Mouse (Mus musculus): ENCODE measurements around the gene Hpf1. TPM values are rescaled to one million over a fixed set of nuclear protein-coding genes. Genes with fewer than 3 reads are reported as not detected.

Hpf1 gene
- polyA plus RNA-seq, 1 experiment = 1.2 TPM

DNA sequence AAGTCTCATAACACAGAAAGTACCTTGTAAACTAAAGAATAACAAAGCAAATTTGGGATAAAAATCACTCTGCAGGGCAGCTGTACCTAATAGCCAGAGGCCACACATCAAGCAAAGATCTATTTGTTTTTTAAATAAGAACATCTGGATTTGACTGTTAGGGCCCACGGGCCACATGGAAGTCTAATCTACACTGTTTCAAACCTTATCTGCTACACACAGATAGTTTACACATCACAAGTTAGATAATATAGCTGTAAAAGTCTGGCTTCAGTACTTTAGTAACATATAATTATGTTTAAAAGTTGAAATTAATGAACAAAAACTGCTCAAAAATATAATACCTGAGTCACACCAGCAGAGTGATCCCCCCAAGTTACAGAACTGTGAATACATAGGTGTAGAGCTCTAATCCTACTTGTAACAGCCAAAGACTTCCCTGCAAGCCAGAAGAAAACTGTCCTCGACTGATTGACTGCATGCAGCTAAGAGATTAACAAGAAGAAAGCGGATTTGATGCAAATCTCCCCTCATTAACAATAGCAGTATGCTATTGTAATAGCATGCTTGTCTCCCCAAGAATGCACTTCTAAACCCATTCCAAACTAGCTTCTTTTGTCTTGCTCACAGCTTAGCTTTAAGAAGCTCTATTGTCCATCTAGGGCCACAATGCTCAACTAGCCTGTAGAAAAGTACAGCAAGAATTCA, 48.7 kb downstream of the Hpf1 start:
- Histone ChIP-seq H3K36me3 (ENCODE audit: control insufficient read depth, insufficient read depth, low read length) (peaks cover 12% of the 10 kb centered on the region), H3K27me3 (ENCODE audit: control insufficient read depth, insufficient read depth, low read length) (no peaks in the 10 kb centered on the region), H3K27ac (ENCODE audit: insufficient read depth, low read depth, low read length) (no peak overlapping the region), H3K4me3 (ENCODE audit: low read depth, low read length) (no peak overlapping the region), H3K4me1 (ENCODE audit: control insufficient read depth, insufficient read depth, insufficient read length, low read length) (no peaks in the 10 kb centered on the region)
- TF ChIP-seq POLR2A (IDR thresholded peaks at IDR 0.05; ENCODE audit: low read depth, low read length) = no peak
- no peak for TF ChIP-seq CTCF (IDR thresholded peaks at IDR 0.05; ENCODE audit: extremely low read depth, insufficient read length, insufficient replicate concordance, low read depth, low read length)
- 50% methylated on average over 3 of the region's 3 CpGs for WGBS

DNA sequence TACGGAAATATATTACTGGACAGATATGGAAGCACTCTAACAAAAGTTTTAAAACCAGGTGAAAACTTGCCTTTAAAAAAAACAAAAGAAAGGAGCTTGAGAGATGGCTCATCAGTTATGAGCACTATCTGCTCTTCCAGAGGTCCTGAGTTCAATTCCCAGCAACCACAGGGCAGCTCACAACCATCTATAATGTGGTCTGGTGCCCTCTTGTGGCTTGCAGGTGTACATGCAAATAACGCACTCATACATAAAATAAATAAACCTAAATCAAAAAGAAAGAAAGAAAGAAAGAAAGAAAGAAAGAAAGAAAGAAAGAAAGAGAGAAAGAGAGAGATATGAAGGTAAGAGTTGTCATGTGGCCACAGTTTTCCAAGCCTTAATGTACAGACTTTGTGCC, 52.6 kb downstream of the Hpf1 start:
- H3K4me1 ChIP-seq (ENCODE audit: control insufficient read depth, insufficient read depth, insufficient read length, low read length) = no peaks in the 10 kb centered on the region
- no peaks in the 10 kb centered on the region for H3K27me3 ChIP-seq (ENCODE audit: control insufficient read depth, insufficient read depth, low read length)
- over 99% methylated on average over 2 of the region's 2 CpGs for WGBS
- H3K36me3 ChIP-seq (ENCODE audit: control insufficient read depth, insufficient read depth, low read length) = peaks cover 4% of the 10 kb centered on the region; the same call in 1 of the 2 replicates
- TF ChIP-seq POLR2A (IDR thresholded peaks at IDR 0.05; ENCODE audit: low read depth, low read length) (no peak), CTCF (IDR thresholded peaks at IDR 0.05; ENCODE audit: extremely low read depth, insufficient read length, insufficient replicate concordance, low read depth, low read length) (peak; percentile 25; the same call in 1 of the 2 replicates)
- H3K4me3 ChIP-seq (ENCODE audit: low read depth, low read length) = no peak overlapping the region
- no peak overlapping the region for H3K27ac ChIP-seq (ENCODE audit: insufficient read depth, low read depth, low read length)

DNA sequence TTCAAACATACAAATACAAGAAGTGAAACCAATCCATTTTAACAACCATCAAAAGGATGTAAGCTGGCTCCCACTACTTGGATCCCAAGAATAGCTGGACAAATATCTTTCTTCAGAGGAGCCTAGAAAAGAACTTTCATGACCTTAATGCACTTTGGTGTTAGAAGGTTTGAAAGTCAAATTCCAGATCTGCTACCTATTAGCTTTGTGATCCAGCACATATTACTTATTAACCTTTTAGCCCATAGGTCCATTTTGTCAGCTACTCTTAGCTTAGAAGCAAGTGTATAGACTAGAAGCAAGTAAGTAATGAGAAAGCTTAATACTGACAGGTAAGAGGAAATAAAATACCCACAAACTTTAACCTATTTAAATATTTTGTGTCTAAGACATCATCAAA, 57.3 kb downstream of the Hpf1 start:
- Histone ChIP-seq H3K4me3 (ENCODE audit: low read depth, low read length) (no peak overlapping the region), H3K4me1 (ENCODE audit: control insufficient read depth, insufficient read depth, insufficient read length, low read length) (peaks cover 8% of the 10 kb centered on the region; the same call in 1 of the 2 replicates), H3K27ac (ENCODE audit: insufficient read depth, low read depth, low read length) (no peak overlapping the region), H3K27me3 (ENCODE audit: control insufficient read depth, insufficient read depth, low read length) (no peaks in the 10 kb centered on the region), H3K36me3 (ENCODE audit: control insufficient read depth, insufficient read depth, low read length) (0 out of 2 replicates have a peak, but pooled peaks cover 1% of the 10 kb centered on the region)
- TF ChIP-seq CTCF (IDR thresholded peaks at IDR 0.05; ENCODE audit: extremely low read depth, insufficient read length, insufficient replicate concordance, low read depth, low read length) = no peak
- TF ChIP-seq POLR2A (IDR thresholded peaks at IDR 0.05; ENCODE audit: low read depth, low read length) = no peak

DNA sequence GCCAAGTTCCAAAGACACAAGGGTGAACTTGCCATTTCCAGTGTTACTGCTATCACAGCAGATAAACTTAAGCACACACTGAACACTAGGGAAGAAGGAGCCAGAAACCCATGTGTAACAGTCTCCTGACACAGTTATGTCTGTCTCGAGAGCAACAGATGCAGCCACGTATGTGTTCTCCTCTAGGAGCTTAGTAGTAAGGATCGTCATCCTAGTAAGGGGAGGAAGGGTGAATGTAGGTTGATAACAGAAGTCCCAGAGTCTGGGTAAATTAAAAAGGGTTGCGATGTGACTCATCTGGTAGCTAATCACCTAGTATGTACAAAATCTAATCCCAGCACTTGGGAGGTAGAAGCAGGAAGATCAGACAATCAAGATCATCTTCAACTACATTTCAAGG, 59.6 kb downstream of the Hpf1 start:
- H3K27ac ChIP-seq (ENCODE audit: insufficient read depth, low read depth, low read length) = peak overlapping the region; percentile 55

DNA sequence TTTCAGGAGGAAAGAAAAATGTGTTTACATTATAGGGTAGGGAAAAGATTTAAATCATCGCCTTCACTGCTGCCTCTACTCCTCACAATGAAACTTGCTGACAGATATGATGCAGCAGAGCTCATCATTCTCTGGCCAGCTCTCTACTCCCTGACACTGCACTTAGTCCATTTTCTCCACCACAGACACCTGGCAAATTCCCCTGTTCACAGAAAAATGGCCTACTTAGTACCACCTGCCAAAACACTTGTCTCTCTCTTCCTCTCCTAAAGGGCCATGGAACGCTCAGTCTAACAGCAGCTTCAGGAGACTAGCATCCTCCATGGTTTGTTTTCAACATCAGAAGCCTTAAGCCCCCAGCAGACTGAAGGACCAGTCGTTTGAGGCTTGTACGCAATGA, 61.1 kb downstream of the Hpf1 start:
- Histone ChIP-seq H3K4me3 (ENCODE audit: low read depth, low read length) (no peak overlapping the region), H3K27me3 (ENCODE audit: control insufficient read depth, insufficient read depth, low read length) (no peaks in the 10 kb centered on the region), H3K4me1 (ENCODE audit: control insufficient read depth, insufficient read depth, insufficient read length, low read length) (peaks cover 14% of the 10 kb centered on the region; the same call in 1 of the 2 replicates), H3K36me3 (ENCODE audit: control insufficient read depth, insufficient read depth, low read length) (0 out of 2 replicates have a peak, but pooled peaks cover 1% of the 10 kb centered on the region), H3K27ac (ENCODE audit: insufficient read depth, low read depth, low read length) (no peak overlapping the region)
- TF ChIP-seq POLR2A (IDR thresholded peaks at IDR 0.05; ENCODE audit: low read depth, low read length) = no peak
- TF ChIP-seq CTCF (IDR thresholded peaks at IDR 0.05; ENCODE audit: extremely low read depth, insufficient read length, insufficient replicate concordance, low read depth, low read length) = no peak
- WGBS = 86% methylated on average over 4 of the region's 4 CpGs

More for the DNA sequence above, 59.6 kb downstream of the Hpf1 start:
- WGBS = 28% methylated on average over 4 of the region's 4 CpGs
- Histone ChIP-seq H3K4me3 (ENCODE audit: low read depth, low read length) (no peak overlapping the region), H3K4me1 (ENCODE audit: control insufficient read depth, insufficient read depth, insufficient read length, low read length) (peaks cover 11% of the 10 kb centered on the region; the same call in 1 of the 2 replicates), H3K27me3 (ENCODE audit: control insufficient read depth, insufficient read depth, low read length) (no peaks in the 10 kb centered on the region), H3K36me3 (ENCODE audit: control insufficient read depth, insufficient read depth, low read length) (0 out of 2 replicates have a peak, but pooled peaks cover 1% of the 10 kb centered on the region)
- TF ChIP-seq POLR2A (IDR thresholded peaks at IDR 0.05; ENCODE audit: low read depth, low read length) (no peak), CTCF (IDR thresholded peaks at IDR 0.05; ENCODE audit: extremely low read depth, insufficient read length, insufficient replicate concordance, low read depth, low read length) (no peak)

- TF ChIP-seq POLR2A (IDR thresholded peaks at IDR 0.05; ENCODE audit: low read depth, low read length) (no peak), CTCF (IDR thresholded peaks at IDR 0.05; ENCODE audit: extremely low read depth, insufficient read length, insufficient replicate concordance, low read depth, low read length) (no peak)
- Histone ChIP-seq H3K4me1 (ENCODE audit: control insufficient read depth, insufficient read depth, insufficient read length, low read length) (peaks cover 14% of the 10 kb centered on the region; the same call in 1 of the 2 replicates), H3K27ac (ENCODE audit: insufficient read depth, low read depth, low read length) (no peak overlapping the region), H3K36me3 (ENCODE audit: control insufficient read depth, insufficient read depth, low read length) (0 out of 2 replicates have a peak, but pooled peaks cover 1% of the 10 kb centered on the region), H3K4me3 (ENCODE audit: low read depth, low read length) (no peak overlapping the region), H3K27me3 (ENCODE audit: control insufficient read depth, insufficient read depth, low read length) (no peaks in the 10 kb centered on the region)
- 100% methylated on average over 1 of the region's 1 CpGs for WGBS
Measured at GRCm38 (mm10) chr8:60951757-60952156, 61.5 kb downstream of the Hpf1 start.

DNA sequence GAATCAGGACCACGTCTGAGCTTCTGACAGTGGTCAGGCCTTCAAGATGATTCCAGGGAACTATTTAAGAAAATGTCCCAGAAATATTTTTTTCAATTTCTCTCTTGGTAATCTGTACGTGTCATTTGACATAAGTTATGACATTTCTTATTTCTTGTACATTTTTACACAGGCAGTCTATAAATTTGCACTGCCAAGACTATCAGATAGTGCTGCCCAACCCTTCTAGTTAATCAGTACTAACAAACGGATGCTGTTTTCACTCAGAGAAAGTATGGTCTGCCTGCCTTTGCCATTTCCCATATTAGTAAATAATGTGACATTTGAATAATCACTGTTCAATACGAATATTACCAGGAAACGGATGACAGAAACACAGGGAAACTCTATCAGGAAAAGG, 62.6 kb downstream of the Hpf1 start:
- Histone ChIP-seq H3K36me3 (ENCODE audit: control insufficient read depth, insufficient read depth, low read length) (no peaks in the 10 kb centered on the region), H3K4me3 (ENCODE audit: low read depth, low read length) (no peak overlapping the region), H3K27me3 (ENCODE audit: control insufficient read depth, insufficient read depth, low read length) (no peaks in the 10 kb centered on the region), H3K27ac (ENCODE audit: insufficient read depth, low read depth, low read length) (peak overlapping the region; percentile 59), H3K4me1 (ENCODE audit: control insufficient read depth, insufficient read depth, insufficient read length, low read length) (peaks cover 20% of the 10 kb centered on the region)
- WGBS = 26% methylated on average over 5 of the region's 5 CpGs
- TF ChIP-seq POLR2A (IDR thresholded peaks at IDR 0.05; ENCODE audit: low read depth, low read length) (no peak), CTCF (IDR thresholded peaks at IDR 0.05; ENCODE audit: extremely low read depth, insufficient read length, insufficient replicate concordance, low read depth, low read length) (no peak)

Measured in small intestine, adult 2 months (tissue).